Mouse (Mus musculus) MEL (cell line): ENCODE measurements around the gene Plekhf1.

ENCODE experiments used
- CTCF ChIP-seq, 3 experiments: IDR thresholded peaks in 2 of 3; conservative IDR thresholded peaks in 1 of 3; 2 replicates each; pipeline ENCODE4 v1.5.1; 2011 to 2012; ENCODE audit warnings: low read length in 3 of 3, low read depth in 2 of 3, mild to moderate bottlenecking in 2 of 3, improper control_type of control experiment in 1 of 3, inconsistent platforms in 1 of 3, mixed read lengths in 1 of 3, moderate library complexity in 1 of 3; ENCODE audit not compliant: control insufficient read depth in 1 of 3, insufficient read depth in 1 of 3, poor library complexity in 1 of 3, severe bottlenecking in 1 of 3
- E2F4 ChIP-seq: IDR thresholded peaks from 2 replicates; pipeline ENCODE4 v1.6.1; 2011; ENCODE audit warnings: low read depth, low read length, improper control_type of control experiment, borderline replicate concordance
- JUND ChIP-seq: IDR thresholded peaks from 2 replicates; pipeline ENCODE4 v1.6.1; 2011; ENCODE audit warnings: low read depth, mild to moderate bottlenecking, improper control_type of control experiment, low read length
- MAX ChIP-seq: IDR thresholded peaks from 2 replicates; pipeline ENCODE4 v1.6.1; 2011; ENCODE audit warnings: low read length, improper control_type of control experiment
- POLR2A ChIP-seq, 2 experiments: IDR thresholded peaks; 2 replicates each; pipeline ENCODE4 v1.6.1; 2011 to 2012; ENCODE audit warnings: low read length in 2 of 2, mild to moderate bottlenecking in 2 of 2, control low read depth in 1 of 2, improper control_type of control experiment in 1 of 2, low read depth in 1 of 2, moderate library complexity in 1 of 2; ENCODE audit not compliant: control insufficient read depth in 1 of 2, insufficient read depth in 1 of 2, poor library complexity in 1 of 2
- POLR2AphosphoS2 ChIP-seq: IDR thresholded peaks from 2 replicates; pipeline ENCODE4 v1.6.1; 2011; ENCODE audit warnings: low read length, improper control_type of control experiment
- RCOR1 ChIP-seq: IDR thresholded peaks from 2 replicates; pipeline ENCODE4 v1.6.1; 2012; ENCODE audit warnings: low read depth, mild to moderate bottlenecking, inconsistent platforms, low read length, improper control_type of control experiment
- SIN3A ChIP-seq: IDR thresholded peaks from 2 replicates; pipeline ENCODE4 v1.6.1; 2012; ENCODE audit warnings: low read length, improper control_type of control experiment, inconsistent platforms
- UBTF ChIP-seq: IDR thresholded peaks from 2 replicates; pipeline ENCODE4 v1.6.1; 2012; ENCODE audit warnings: low read depth, mild to moderate bottlenecking, inconsistent platforms, low read length, improper control_type of control experiment, moderate library complexity, borderline replicate concordance; ENCODE audit not compliant: insufficient read depth
- USF2 ChIP-seq, 2 experiments: IDR thresholded peaks; 2 replicates each; pipeline ENCODE4 v1.6.1; 2011 to 2012; ENCODE audit warnings: improper control_type of control experiment in 2 of 2, low read length in 2 of 2, borderline replicate concordance in 1 of 2, inconsistent platforms in 1 of 2, low read depth in 1 of 2, mild to moderate bottlenecking in 1 of 2; ENCODE audit not compliant: insufficient read depth in 1 of 2
- ZKSCAN1 ChIP-seq: IDR thresholded peaks from 2 replicates; pipeline ENCODE4 v1.6.1; 2012; ENCODE audit warnings: low read depth, mild to moderate bottlenecking, inconsistent platforms, low read length, improper control_type of control experiment, moderate library complexity
- ZMIZ1 ChIP-seq: IDR thresholded peaks from 2 replicates; pipeline ENCODE4 v1.6.1; 2012; ENCODE audit warnings: low read depth, mild to moderate bottlenecking, inconsistent platforms, low read length, improper control_type of control experiment, moderate library complexity
- ZNF384 ChIP-seq: IDR thresholded peaks from 2 replicates; pipeline ENCODE4 v1.6.1; 2012; ENCODE audit warnings: low read depth, mild to moderate bottlenecking, inconsistent platforms, low read length, improper control_type of control experiment

GRCm38 (mm10) chr7:38251494-38252216 lies 23.8 kb upstream of the Plekhf1 start:
- no peak for TF ChIP-seq ZNF384
- no peak for TF ChIP-seq RCOR1
- no peak for TF ChIP-seq CTCF (IDR thresholded peaks at IDR 0.05 in 2 of 3, conservative IDR thresholded peaks at IDR 0.05 in 1 of 3; ENCODE audit: control insufficient read depth in 1 of 3, insufficient read depth in 1 of 3, low read depth in 2 of 3, low read length in 3 of 3, poor library complexity in 1 of 3, severe bottlenecking in 1 of 3)
- TF ChIP-seq POLR2A (IDR thresholded peaks at IDR 0.05; ENCODE audit: control insufficient read depth in 1 of 2, insufficient read depth in 1 of 2, low read depth in 1 of 2, low read length in 2 of 2, poor library complexity in 1 of 2): no peak
- no peak for TF ChIP-seq ZKSCAN1
- no peak for TF ChIP-seq MAX
- no peak for TF ChIP-seq POLR2AphosphoS2
- TF ChIP-seq USF2 (IDR thresholded peaks at IDR 0.05; ENCODE audit: borderline replicate concordance in 1 of 2, insufficient read depth in 1 of 2, low read depth in 1 of 2, low read length in 2 of 2): no peak
- TF ChIP-seq E2F4: no peak
- no peak for TF ChIP-seq SIN3A
- TF ChIP-seq UBTF: no peak
- TF ChIP-seq JUND: no peak
- no peak for TF ChIP-seq ZMIZ1
